Mouse (Mus musculus) embryonic facial prominence, embryonic 10.5 days (tissue): ENCODE data around the gene Olfr935. TPM values are rescaled to one million over a fixed set of nuclear protein-coding genes. Genes with fewer than 3 reads are reported as not detected.

Experiments
- DNase-seq: peaks from one replicate; pipeline ENCODE4 v3.0.0-alpha.2; 2017; ENCODE audit warnings: low spot score
- H3K27ac ChIP-seq: fragments of 300-500 bp; sonication (generic); replicated peaks from 2 replicates; pipeline ENCODE4 v1.5.1; 2016; ENCODE audit warnings: mild to moderate bottlenecking
- H3K27me3 ChIP-seq: fragments of 300-500 bp; sonication (generic); replicated peaks from 2 replicates; pipeline ENCODE4 v1.6.1; 2016; ENCODE audit warnings: low read depth, mild to moderate bottlenecking; ENCODE audit not compliant: poor library complexity, severe bottlenecking
- H3K36me3 ChIP-seq: fragments of 300-500 bp; sonication (generic); replicated peaks from 2 replicates; pipeline ENCODE4 v1.6.1; 2016; ENCODE audit warnings: mild to moderate bottlenecking, moderate library complexity
- H3K4me1 ChIP-seq: fragments of 300-500 bp; sonication (generic); 2 replicates; pipeline ENCODE4 v1.6.1; 2016
- H3K4me3 ChIP-seq: fragments of 300-500 bp; sonication (generic); 2 replicates; pipeline ENCODE4 v1.5.1; 2016; ENCODE audit warnings: mild to moderate bottlenecking, moderate library complexity
- H3K9me3 ChIP-seq: fragments of 300-500 bp; sonication (generic); 2 replicates; pipeline ENCODE4 v1.6.1; 2016; ENCODE audit warnings: mild to moderate bottlenecking
- WGBS: fragments of 180-500 bp; shearing (Covaris S2); methylation state at CpG from one replicate; pipeline ENCODE4 v1.1.7; 2016; 5-methylcytosine and 5-hydroxymethylcytosine counted together
- microRNA-seq: library from miRNA; unstranded; fragments of <30 nt; microRNA quantifications from one replicate; pipeline ENCODE4, GENCODE M21; 2017
- polyA plus RNA-seq: library from polyadenylated mRNA; unstranded; fragments of >200 nt; fragmentation: Nextera tagmentation; extraction: Ambion mirVana; gene quantifications from 2 replicates; pipeline ENCODE4 v1.2.1, GENCODE M21; 2016

Gene Olfr935
- not detected in 2 replicates for polyA plus RNA-seq

DNA sequence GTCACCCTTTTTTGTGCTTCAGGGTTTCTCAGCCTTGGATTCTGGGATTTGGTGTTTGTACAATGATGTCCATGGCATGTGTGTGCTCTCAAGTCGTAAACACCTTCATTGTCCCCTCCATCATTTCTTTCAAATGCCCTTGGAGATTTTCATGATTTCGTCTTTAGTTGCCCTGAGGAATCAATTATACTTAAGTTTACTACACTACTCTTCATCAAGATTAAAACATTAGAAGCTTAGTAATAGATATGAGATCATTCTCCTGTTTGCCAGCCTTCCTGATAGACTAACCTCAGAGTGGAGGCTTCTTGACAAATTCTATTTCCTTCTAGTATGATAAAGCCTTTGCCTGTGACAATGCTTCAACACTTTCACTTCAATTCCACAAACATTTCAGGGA lies at the start of gene Olfr935:
Gene Olfr935, minus strand, starts transcription at position 101 of the 400 bp plus-strand sequence.
- H3K4me3 ChIP-seq, result no peak within 1 kb of the TSS
- H3K9me3 ChIP-seq, result no peaks in the 10 kb centered on the region
- H3K27ac ChIP-seq, result no peak within 1 kb of the TSS
- H3K36me3 ChIP-seq, result no peaks in the 10 kb centered on the region
- DNase-seq, result no peak
- H3K4me1 ChIP-seq, result no peaks in the 10 kb centered on the region
- WGBS, result 81% methylated on average over 2 of the region's 2 CpGs
- no peaks in the 10 kb centered on the region for H3K27me3 ChIP-seq

DNA sequence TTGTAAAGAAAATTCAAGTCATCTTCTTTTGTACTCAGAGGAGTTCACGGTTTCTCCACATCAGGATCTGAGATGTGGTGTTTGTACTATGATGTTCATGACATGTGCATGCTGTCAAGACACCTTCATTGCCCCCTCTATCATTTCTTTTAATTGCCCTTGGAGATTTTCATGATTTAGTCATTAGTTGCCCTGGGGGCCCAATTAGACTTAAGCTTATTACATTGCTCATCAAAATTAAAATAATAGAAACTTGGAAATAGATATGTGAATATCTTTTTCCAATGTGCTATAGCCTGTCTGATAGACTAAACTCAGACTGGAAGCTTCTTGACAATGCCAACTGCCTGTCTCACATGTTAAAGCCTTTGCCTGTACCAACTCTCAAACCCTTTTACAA lies 23.8 kb upstream of the Olfr935 start, which contains the start of gene Olfr146:
Gene Olfr146, minus strand, starts transcription at position 101 of the 400 bp plus-strand sequence.
- H3K9me3 ChIP-seq, result no peaks in the 10 kb centered on the region
- no peaks in the 10 kb centered on the region for H3K4me1 ChIP-seq
- WGBS, result 90% methylated on average over 1 of the region's 1 CpGs
- H3K27me3 ChIP-seq, result no peaks in the 10 kb centered on the region
- H3K27ac ChIP-seq, result no peak within 1 kb of the TSS
- no peak for DNase-seq
- H3K4me3 ChIP-seq, result no peak within 1 kb of the TSS
- no peaks in the 10 kb centered on the region for H3K36me3 ChIP-seq

DNA sequence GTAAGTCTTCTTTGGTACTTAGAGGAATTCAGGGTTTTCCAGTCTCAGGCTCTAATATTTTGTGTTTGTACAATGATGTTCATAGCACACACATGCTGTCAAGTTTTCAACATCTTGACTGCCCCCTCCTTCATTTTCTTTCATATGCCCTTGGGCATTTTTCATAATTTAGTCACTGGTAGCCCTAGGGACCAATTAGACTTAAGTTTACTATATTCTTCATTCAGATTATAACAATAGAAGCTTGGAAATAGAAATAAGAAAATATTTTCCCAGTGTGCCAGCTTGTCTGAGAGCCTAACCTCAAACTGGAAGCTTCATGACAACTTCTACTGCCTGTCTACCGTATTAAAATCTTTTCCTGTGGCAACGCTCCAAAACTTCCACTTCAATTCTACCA lies 11.3 kb downstream of the Olfr935 start, which contains the start of gene Olfr934:
Gene Olfr934, minus strand, starts transcription at position 101 of the 400 bp plus-strand sequence.
- H3K4me1 ChIP-seq, result no peaks in the 10 kb centered on the region
- H3K27me3 ChIP-seq, result no peaks in the 10 kb centered on the region
- H3K9me3 ChIP-seq, result no peaks in the 10 kb centered on the region
- no peak for DNase-seq
- 92% methylated on average over 2 of the region's 2 CpGs for WGBS
- H3K36me3 ChIP-seq, result no peaks in the 10 kb centered on the region
- no peak within 1 kb of the TSS for H3K4me3 ChIP-seq
- H3K27ac ChIP-seq, result no peak within 1 kb of the TSS

DNA sequence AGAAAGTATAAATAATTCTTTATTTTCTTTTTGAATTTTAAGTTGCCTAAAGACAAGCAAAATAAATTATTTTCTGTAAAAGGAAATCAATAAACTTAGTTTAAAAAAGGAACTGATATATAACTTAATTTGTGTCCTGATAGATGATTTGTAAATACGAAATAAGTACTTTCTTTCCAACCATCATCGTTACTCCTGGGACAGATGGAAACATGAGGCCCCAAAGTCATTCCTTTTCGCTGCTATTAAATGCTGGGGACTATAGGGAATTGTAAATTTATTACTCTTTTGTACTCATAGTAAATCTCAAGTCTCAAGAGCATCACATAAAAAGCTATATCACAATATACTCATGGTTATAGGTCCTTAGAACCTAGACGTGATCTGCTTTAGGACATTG lies 27.5 kb downstream of the Olfr935 start, which contains the start of gene Olfr933:
Gene Olfr933, plus strand, starts transcription at position 301 of the 400 bp plus-strand sequence.
- DNase-seq, result no peak
- no peak within 1 kb of the TSS for H3K4me3 ChIP-seq
- WGBS, result 86% methylated on average over 4 of the region's 4 CpGs
- H3K4me1 ChIP-seq, result no peaks in the 10 kb centered on the region
- H3K27me3 ChIP-seq, result no peaks in the 10 kb centered on the region
- no peaks in the 10 kb centered on the region for H3K36me3 ChIP-seq
- H3K9me3 ChIP-seq, result no peaks in the 10 kb centered on the region
- H3K27ac ChIP-seq, result no peak within 1 kb of the TSS

DNA sequence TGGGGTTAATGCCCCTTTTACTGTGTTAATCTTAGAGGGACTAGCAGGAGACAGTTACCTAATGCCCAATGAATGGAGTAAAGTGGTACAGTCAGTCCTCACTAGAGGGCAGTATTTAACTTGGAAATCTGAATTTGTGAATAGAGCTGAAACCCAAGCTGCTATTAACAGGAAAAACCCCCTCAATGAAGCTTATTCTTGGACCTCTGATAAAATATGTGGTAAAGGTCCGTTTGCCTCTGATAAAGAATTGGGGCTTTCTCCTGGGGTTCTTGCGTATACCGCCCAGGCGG lies 45.4 kb downstream of the Olfr935 start:
- WGBS, result 88% methylated on average over 4 of the region's 4 CpGs
- no peak overlapping the region for H3K27ac ChIP-seq
- no peak overlapping the region for H3K4me3 ChIP-seq
- no peaks in the 10 kb centered on the region for H3K27me3 ChIP-seq
- no peaks in the 10 kb centered on the region for H3K9me3 ChIP-seq
- DNase-seq, result no peak
- no peaks in the 10 kb centered on the region for H3K4me1 ChIP-seq
- H3K36me3 ChIP-seq, result no peaks in the 10 kb centered on the region

DNA sequence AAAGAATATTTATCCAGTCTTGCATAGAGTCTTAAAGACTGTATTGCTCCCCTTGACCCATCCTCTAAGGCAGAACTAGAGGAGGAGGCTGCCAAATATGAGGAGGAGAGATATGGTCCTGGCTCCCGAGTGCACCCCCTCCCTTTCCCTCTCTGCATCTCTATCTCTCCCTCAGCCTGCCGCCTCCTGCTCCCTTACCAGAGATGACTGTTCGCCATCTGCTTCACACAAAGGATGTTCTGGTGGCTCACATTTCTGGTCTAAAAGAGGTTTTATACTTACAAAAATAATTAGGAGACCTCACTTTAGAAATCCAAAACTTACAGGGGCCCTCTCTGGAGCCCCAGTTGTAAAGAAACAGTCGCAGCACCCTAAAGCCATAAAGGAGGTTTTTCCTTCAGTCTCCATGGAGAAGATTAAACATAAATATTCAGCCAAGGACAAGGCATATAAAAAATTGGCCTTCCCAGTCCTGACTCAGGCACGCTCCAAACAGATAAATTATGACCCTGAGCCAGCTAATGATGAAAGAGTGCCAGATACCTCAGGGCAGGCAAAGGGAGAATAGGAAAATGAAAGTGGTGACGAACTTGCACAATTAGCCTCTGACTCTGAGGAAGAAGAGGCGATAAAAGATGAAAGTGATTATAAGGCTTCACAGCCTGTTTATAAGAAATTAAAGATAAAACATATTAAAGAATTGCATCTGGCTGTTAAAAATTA lies 45.9 kb downstream of the Olfr935 start:
- 88% methylated on average over 7 of the region's 7 CpGs for WGBS

More for the DNA sequence above, 45.9 kb downstream of the Olfr935 start:
- DNase-seq, result no peak
- H3K36me3 ChIP-seq, result no peaks in the 10 kb centered on the region
- no peak overlapping the region for H3K4me3 ChIP-seq
- no peaks in the 10 kb centered on the region for H3K9me3 ChIP-seq
- no peaks in the 10 kb centered on the region for H3K4me1 ChIP-seq
- no peak overlapping the region for H3K27ac ChIP-seq
- H3K27me3 ChIP-seq, result no peaks in the 10 kb centered on the region

Small RNA genes lying within 50 kb of the gene (microRNA-seq; reads per million reads assigned to microRNA genes)
- not detected for gene Gm25529

Other genes starting within 250 kb of the Olfr935 start
- not detected in 2 replicates for gene Olfr920, start 247.4 kb downstream of the Olfr935 start, polyA plus RNA-seq
- gene Olfr921, start 226.6 kb downstream of the Olfr935 start, polyA plus RNA-seq, result not detected in 2 replicates
- gene Olfr922, start 185.1 kb downstream of the Olfr935 start, polyA plus RNA-seq, result not detected in 2 replicates
- gene Olfr923, start 173.1 kb downstream of the Olfr935 start, polyA plus RNA-seq, result not detected in 2 replicates
- gene Olfr924, start 155.2 kb downstream of the Olfr935 start, polyA plus RNA-seq, result not detected in 2 replicates
- not detected in 2 replicates for gene Olfr26, start 144.6 kb downstream of the Olfr935 start, polyA plus RNA-seq
- gene Olfr926, start 122.6 kb downstream of the Olfr935 start, polyA plus RNA-seq, result not detected in 2 replicates
- gene Olfr930, start 69.9 kb downstream of the Olfr935 start, polyA plus RNA-seq, result not detected in 2 replicates
- gene Olfr933, start 27.4 kb downstream of the Olfr935 start, polyA plus RNA-seq, result not detected in 2 replicates
- not detected in 2 replicates for gene Olfr934, start 11.4 kb downstream of the Olfr935 start, polyA plus RNA-seq
- not detected in 2 replicates for gene Olfr146, start 23.7 kb upstream of the Olfr935 start, polyA plus RNA-seq
- gene Olfr937, start 65.3 kb upstream of the Olfr935 start, polyA plus RNA-seq, result not detected in 2 replicates
- not detected in 2 replicates for gene Olfr938, start 79.2 kb upstream of the Olfr935 start, polyA plus RNA-seq
- gene Olfr27, start 128.4 kb upstream of the Olfr935 start, polyA plus RNA-seq, result not detected in 2 replicates
- not detected in 2 replicates for gene Olfr943, start 166.6 kb upstream of the Olfr935 start, polyA plus RNA-seq
- not detected in 2 replicates for gene Olfr944, start 202.2 kb upstream of the Olfr935 start, polyA plus RNA-seq